Mouse (Mus musculus) myocyte (in vitro differentiated cells): ENCODE data around the gene Tiam2.

Source experiments
- MAX ChIP-seq: IDR thresholded peaks from one replicate; pipeline ENCODE4 v1.6.1; 2011; ENCODE audit warnings: low read depth, mild to moderate bottlenecking, control low read depth
- POLR2A ChIP-seq: IDR thresholded peaks from one replicate; pipeline ENCODE4 v1.6.1; 2011; ENCODE audit warnings: low read depth, mild to moderate bottlenecking, control low read depth, moderate library complexity; ENCODE audit not compliant: insufficient read length
- SRF ChIP-seq: IDR thresholded peaks from one replicate; pipeline ENCODE4 v1.6.1; 2011; ENCODE audit warnings: low read depth; ENCODE audit not compliant: control insufficient read depth, insufficient read length
- TCF3 ChIP-seq: IDR thresholded peaks from one replicate; pipeline ENCODE4 v1.6.1; 2011; ENCODE audit warnings: low read depth, control low read depth; ENCODE audit not compliant: insufficient read length
- USF1 ChIP-seq: IDR thresholded peaks from one replicate; pipeline ENCODE4 v1.6.1; 2011; ENCODE audit warnings: low read depth, mild to moderate bottlenecking, control low read depth, moderate library complexity

GRCm38 (mm10) chr17:3393981-3394380, 67.6 kb downstream of the Tiam2 start:
- TF ChIP-seq TCF3 (no peak), POLR2A (no peak), SRF (no peak), MAX (no peak), USF1 (no peak)
